Mouse (Mus musculus): ENCODE measurements around the gene 2310022A10Rik.
"Not testable (repeated sequence)": the region's sequence is repeated elsewhere in the genome, so short reads cannot be mapped to it uniquely, and the experiment has no call there.

The 2310022A10Rik gene

GRCm38 (mm10) chr7:27612940-27613339 lies 59.9 kb downstream of the 2310022A10Rik start:
- no peak for DNase-seq (ENCODE audit: low read depth)

DNA sequence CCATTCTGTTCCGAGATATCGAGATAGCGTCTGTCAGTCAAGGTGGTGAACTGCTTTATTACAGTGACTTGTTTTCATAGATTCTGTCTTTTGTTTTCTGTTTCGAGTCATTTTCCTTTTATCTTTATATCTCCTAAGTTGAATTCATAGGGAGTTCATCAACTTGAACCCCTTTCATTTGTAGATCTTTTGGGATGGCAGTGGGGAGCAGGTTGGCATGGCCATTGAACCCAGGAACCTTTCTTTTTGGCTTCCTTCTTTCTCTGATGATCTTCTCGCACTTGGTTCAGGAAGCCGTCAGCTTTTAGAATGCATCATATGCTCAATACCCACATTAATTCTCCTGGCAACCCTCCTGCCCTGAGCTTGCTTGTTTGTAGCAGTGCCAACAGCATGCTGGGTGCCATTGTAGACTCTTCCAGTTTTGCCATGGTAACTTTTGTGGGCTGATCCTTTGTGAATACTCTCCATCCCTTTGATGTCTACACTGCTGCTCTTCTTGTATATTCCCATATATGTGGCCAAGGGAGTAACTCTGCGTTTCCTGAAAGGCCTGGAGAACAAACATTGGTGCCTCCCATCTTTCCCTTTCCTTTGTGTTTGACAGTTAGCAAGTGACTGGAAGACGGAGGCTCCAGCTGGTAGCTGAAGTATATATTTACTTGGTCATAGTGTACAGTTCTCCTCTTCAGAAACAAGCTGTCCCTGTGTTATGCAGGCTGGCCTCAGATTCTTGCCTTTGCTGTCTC lies 60.9 kb downstream of the 2310022A10Rik start:
- no peak for DNase-seq (ENCODE audit: low read depth)

- no peak for DNase-seq (ENCODE audit: low read depth)
Observed at GRCm38 (mm10) chr7:27621028-27621427, 68.0 kb downstream of the 2310022A10Rik start.

- DNase-seq (ENCODE audit: low read depth), result no peak
Observed at GRCm38 (mm10) chr7:27622234-27622633, 69.2 kb downstream of the 2310022A10Rik start.

- DNase-seq (ENCODE audit: low read depth), result no peak
Observed at GRCm38 (mm10) chr7:27624967-27625366, 71.9 kb downstream of the 2310022A10Rik start.

DNA sequence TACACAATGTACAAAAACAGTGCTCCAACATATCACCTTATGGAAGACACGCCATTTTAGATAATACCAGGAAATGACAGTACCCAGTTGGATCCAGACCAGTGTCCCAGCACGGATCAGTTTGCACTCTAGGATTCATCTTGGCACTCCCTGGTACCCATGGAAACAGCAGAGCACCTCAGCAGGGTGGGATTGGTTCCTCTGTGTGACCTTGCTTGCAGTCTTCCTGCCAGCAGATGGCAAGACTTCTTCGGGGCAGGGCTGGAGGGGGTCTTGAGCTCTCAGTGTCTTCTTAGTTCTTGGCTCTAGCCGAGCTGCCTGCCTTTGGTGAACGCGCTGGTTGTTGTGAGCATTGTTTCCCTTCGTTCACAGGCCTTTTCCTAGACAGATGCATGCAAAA lies 74.7 kb downstream of the 2310022A10Rik start:
- DNase-seq (ENCODE audit: low read depth), result no peak

DNA sequence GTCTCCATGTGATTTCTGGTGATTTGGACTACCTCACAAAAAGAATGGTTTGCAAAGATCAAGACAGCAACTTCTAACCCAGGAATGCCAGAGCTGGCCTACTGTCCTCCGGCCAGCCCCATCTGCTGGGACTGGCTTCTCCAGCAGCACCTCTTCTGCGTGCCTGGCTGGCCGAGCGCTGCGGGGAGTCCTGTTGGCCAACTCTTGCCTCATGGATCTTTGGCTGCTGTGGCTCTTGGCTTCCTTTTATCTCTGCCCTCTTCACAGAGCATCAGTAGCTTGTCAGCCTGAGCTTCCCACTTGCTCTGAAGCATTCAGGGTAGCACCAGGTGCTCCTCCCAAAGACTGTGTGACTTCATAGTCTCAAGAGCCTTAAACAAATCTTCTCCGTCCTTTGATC lies 75.2 kb downstream of the 2310022A10Rik start:
- no peak for DNase-seq (ENCODE audit: low read depth)

GRCm38 (mm10) chr7:27628816-27629215 lies 75.8 kb downstream of the 2310022A10Rik start:
- not testable (repeated sequence) for DNase-seq (ENCODE audit: low read depth)

DNA sequence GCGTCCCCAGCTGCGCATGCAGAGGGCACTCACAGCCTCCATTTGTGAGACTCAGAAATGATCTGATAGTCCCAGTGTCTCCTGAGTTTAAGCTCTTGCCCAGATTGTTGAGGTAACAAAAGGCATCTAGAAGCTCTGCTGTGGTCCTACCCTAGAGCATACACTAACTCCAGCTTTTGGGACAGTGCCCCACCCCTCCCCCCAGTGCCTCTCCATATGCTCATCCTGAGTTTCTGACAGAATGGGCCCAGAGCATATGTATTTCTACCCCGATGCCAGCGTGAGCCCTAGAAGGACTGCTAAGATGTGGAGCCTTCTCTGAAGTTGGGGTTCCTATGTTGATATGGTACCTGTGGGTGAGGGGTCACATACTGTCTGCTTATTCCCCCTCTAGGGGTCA lies 78.4 kb downstream of the 2310022A10Rik start:
- DNase-seq (ENCODE audit: low read depth), result no peak
